Mouse (Mus musculus) MEL (cell line): ENCODE data around the gene Zfp383. TPM values are rescaled to one million over a fixed set of nuclear protein-coding genes. Genes with fewer than 3 reads are reported as not detected.

Experiments used
- DNase-seq: peaks from one replicate; pipeline ENCODE4 v3.0.0; 2011; ENCODE audit warnings: low read depth, low spot score
- H3K27ac ChIP-seq: 2 replicates; pipeline ENCODE4 v1.5.1; 2012; ENCODE audit warnings: low read depth, mild to moderate bottlenecking, control low read depth, low read length, moderate library complexity; ENCODE audit not compliant: control insufficient read depth
- H3K27me3 ChIP-seq, 2 experiments: fragments of 150-350 bp in 1 of 2; sonication (generic) in 1 of 2; 2 replicates each; pipeline ENCODE4 v1.6.1; 2012; ENCODE audit warnings: low read length in 2 of 2, mild to moderate bottlenecking in 2 of 2, improper control_type of control experiment in 1 of 2, moderate library complexity in 1 of 2; ENCODE audit not compliant: insufficient read depth in 2 of 2, control insufficient read depth in 1 of 2
- H3K36me3 ChIP-seq, 2 experiments: 2 replicates each; pipeline ENCODE4 v1.6.1; 2012 to 2014; ENCODE audit warnings: low read length in 2 of 2, improper control_type of control experiment in 1 of 2, inconsistent platforms in 1 of 2, mild to moderate bottlenecking in 1 of 2; ENCODE audit not compliant: insufficient read depth in 2 of 2, control insufficient read depth in 1 of 2
- H3K4me1 ChIP-seq, 2 experiments: fragments of 150-350 bp in 1 of 2; sonication (generic) in 1 of 2; 2 replicates each; pipeline ENCODE4 v1.6.1; 2012; ENCODE audit warnings: low read length in 2 of 2, improper control_type of control experiment in 1 of 2, mild to moderate bottlenecking in 1 of 2; ENCODE audit not compliant: insufficient read depth in 2 of 2, control insufficient read depth in 1 of 2
- H3K4me3 ChIP-seq, 2 experiments: fragments of 150-350 bp in 1 of 2; sonication (generic) in 1 of 2; 2 replicates each; pipeline ENCODE4 v1.5.1; 2012; ENCODE audit warnings: low read depth in 2 of 2, low read length in 2 of 2, mild to moderate bottlenecking in 2 of 2, moderate library complexity in 2 of 2, control low read depth in 1 of 2, improper control_type of control experiment in 1 of 2; ENCODE audit not compliant: control insufficient read depth in 1 of 2, insufficient read depth in 1 of 2
- H3K79me2 ChIP-seq: 2 replicates; pipeline ENCODE4 v1.6.1; 2012; ENCODE audit warnings: mild to moderate bottlenecking, low read length, moderate library complexity; ENCODE audit not compliant: control insufficient read depth, poor library complexity, insufficient read depth
- H3K9ac ChIP-seq: 2 replicates; pipeline ENCODE4 v1.6.1; 2012; ENCODE audit warnings: low read depth, mild to moderate bottlenecking, control low read depth, low read length, moderate library complexity; ENCODE audit not compliant: control insufficient read depth, poor library complexity, severe bottlenecking
- H3K9me3 ChIP-seq: fragments of 150-350 bp; sonication (generic); replicated peaks from 2 replicates; pipeline ENCODE4 v1.6.1; 2012; ENCODE audit warnings: mild to moderate bottlenecking, low read length, improper control_type of control experiment, moderate library complexity; ENCODE audit not compliant: insufficient read depth
- CHD1 ChIP-seq: IDR thresholded peaks from 2 replicates; pipeline ENCODE4 v1.6.1; 2012; ENCODE audit warnings: low read depth, mild to moderate bottlenecking, inconsistent platforms, low read length, improper control_type of control experiment
- CTCF ChIP-seq, 3 experiments: IDR thresholded peaks in 2 of 3; conservative IDR thresholded peaks in 1 of 3; 2 replicates each; pipeline ENCODE4 v1.5.1; 2011 to 2012; ENCODE audit warnings: low read length in 3 of 3, low read depth in 2 of 3, mild to moderate bottlenecking in 2 of 3, improper control_type of control experiment in 1 of 3, inconsistent platforms in 1 of 3, mixed read lengths in 1 of 3, moderate library complexity in 1 of 3; ENCODE audit not compliant: control insufficient read depth in 1 of 3, insufficient read depth in 1 of 3, poor library complexity in 1 of 3, severe bottlenecking in 1 of 3
- E2F4 ChIP-seq: IDR thresholded peaks from 2 replicates; pipeline ENCODE4 v1.6.1; 2011; ENCODE audit warnings: low read depth, low read length, improper control_type of control experiment, borderline replicate concordance
- ELF1 ChIP-seq: IDR thresholded peaks from 2 replicates; pipeline ENCODE4 v1.6.1; 2014; ENCODE audit warnings: low read depth, mild to moderate bottlenecking, inconsistent platforms, low read length, improper control_type of control experiment, moderate library complexity
- EP300 ChIP-seq, 2 experiments: IDR thresholded peaks; 2 replicates each; pipeline ENCODE4 v1.6.1; 2011; ENCODE audit warnings: improper control_type of control experiment in 2 of 2, low read length in 2 of 2, low read depth in 1 of 2, mild to moderate bottlenecking in 1 of 2
- ETS1 ChIP-seq: IDR thresholded peaks from 2 replicates; pipeline ENCODE4 v1.6.1; 2012; ENCODE audit warnings: low read depth, mild to moderate bottlenecking, inconsistent platforms, low read length, improper control_type of control experiment, moderate library complexity
- GABPA ChIP-seq: IDR thresholded peaks from 2 replicates; pipeline ENCODE4 v1.6.1; 2012; ENCODE audit warnings: low read depth, mild to moderate bottlenecking, inconsistent platforms, low read length, improper control_type of control experiment, moderate library complexity
- JUND ChIP-seq: IDR thresholded peaks from 2 replicates; pipeline ENCODE4 v1.6.1; 2011; ENCODE audit warnings: low read depth, mild to moderate bottlenecking, improper control_type of control experiment, low read length
- KAT2A ChIP-seq: conservative IDR thresholded peaks from 2 replicates; pipeline ENCODE4 v1.6.1; 2012; ENCODE audit warnings: low read depth, low read length, improper control_type of control experiment, inconsistent platforms
- NRF1 ChIP-seq: IDR thresholded peaks from 2 replicates; pipeline ENCODE4 v1.6.1; 2014; ENCODE audit warnings: low read depth, mild to moderate bottlenecking, inconsistent platforms, low read length, improper control_type of control experiment, moderate library complexity; ENCODE audit not compliant: poor library complexity, insufficient read depth, severe bottlenecking
- POLR2AphosphoS2 ChIP-seq: IDR thresholded peaks from 2 replicates; pipeline ENCODE4 v1.6.1; 2011; ENCODE audit warnings: low read length, improper control_type of control experiment
- RAD21 ChIP-seq: IDR thresholded peaks from 2 replicates; pipeline ENCODE4 v1.6.1; 2011; ENCODE audit warnings: mild to moderate bottlenecking, low read depth, low read length, improper control_type of control experiment
- RCOR1 ChIP-seq: IDR thresholded peaks from 2 replicates; pipeline ENCODE4 v1.6.1; 2012; ENCODE audit warnings: low read depth, mild to moderate bottlenecking, inconsistent platforms, low read length, improper control_type of control experiment
- SIN3A ChIP-seq: IDR thresholded peaks from 2 replicates; pipeline ENCODE4 v1.6.1; 2012; ENCODE audit warnings: low read length, improper control_type of control experiment, inconsistent platforms
- TBP ChIP-seq: IDR thresholded peaks from 2 replicates; pipeline ENCODE4 v1.8.0; 2011; ENCODE audit warnings: low read depth, low read length, improper control_type of control experiment
- TCF12 ChIP-seq: IDR thresholded peaks from 2 replicates; pipeline ENCODE4 v1.6.1; 2014; ENCODE audit warnings: low read depth, mild to moderate bottlenecking, inconsistent platforms, low read length, improper control_type of control experiment, moderate library complexity
- USF1 ChIP-seq: IDR thresholded peaks from 2 replicates; pipeline ENCODE4 v1.6.1; 2014; ENCODE audit warnings: low read depth, mild to moderate bottlenecking, inconsistent platforms, low read length, improper control_type of control experiment, moderate library complexity
- USF2 ChIP-seq, 2 experiments: IDR thresholded peaks; 2 replicates each; pipeline ENCODE4 v1.6.1; 2011 to 2012; ENCODE audit warnings: improper control_type of control experiment in 2 of 2, low read length in 2 of 2, borderline replicate concordance in 1 of 2, inconsistent platforms in 1 of 2, low read depth in 1 of 2, mild to moderate bottlenecking in 1 of 2; ENCODE audit not compliant: insufficient read depth in 1 of 2
- polyA plus RNA-seq, 2 experiments: library from polyadenylated mRNA; stranded (reverse) in 1 of 2; unstranded in 1 of 2; fragments of >175 nt in 1 of 2; fragments of >200 nt in 1 of 2; gene quantifications; 2 replicates each; pipeline versions ENCODE4 v1.2.1 to v1.2.4; 2012; ENCODE audit warnings: low replicate concordance in 2 of 2, low read depth in 1 of 2; ENCODE audit not compliant: insufficient read length in 2 of 2, insufficient read depth in 1 of 2, missing spikeins in 1 of 2
- total RNA-seq: library from RNA; depleted of rRNA; stranded (reverse); fragments of 300-350 nt; gene quantifications from 2 replicates; pipeline ENCODE4 v1.2.3, GENCODE M21; 2012

The Zfp383 gene
- total and polyA plus RNA-seq, 3 experiments, result 0.89 to 1.4 TPM; not detected in 1

DNA sequence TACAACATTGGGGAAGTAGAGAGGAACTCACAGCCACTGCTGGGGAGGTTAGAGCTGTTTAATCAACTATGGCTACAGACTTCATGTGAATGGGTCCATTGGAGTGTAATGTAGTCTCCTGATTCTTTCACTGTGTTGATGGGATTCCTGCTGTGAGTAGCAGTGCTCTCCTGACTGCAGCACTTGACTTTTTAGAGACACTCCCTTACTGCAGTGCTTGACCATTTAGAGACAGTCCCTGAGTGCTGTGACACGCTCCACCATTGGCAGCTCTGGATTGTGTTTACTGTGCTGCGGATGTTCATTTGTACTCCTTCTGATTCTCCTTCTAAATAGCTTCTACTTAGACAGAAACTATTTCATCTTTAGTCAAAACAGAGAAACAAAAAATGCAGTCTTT is 34.7 kb downstream of the Zfp383 start:
- TF ChIP-seq RAD21, result no peak
- TF ChIP-seq GABPA, result no peak
- no peak for TF ChIP-seq SIN3A
- TF ChIP-seq POLR2AphosphoS2, result no peak
- no peak for TF ChIP-seq TCF12
- TF ChIP-seq TBP, result no peak
- TF ChIP-seq USF1, result no peak
- no peak for TF ChIP-seq RCOR1
- TF ChIP-seq ETS1, result no peak
- TF ChIP-seq E2F4, result no peak
- no peak for TF ChIP-seq CHD1
- TF ChIP-seq JUND, result no peak
- H3K9ac ChIP-seq, result no peak overlapping the region

DNA sequence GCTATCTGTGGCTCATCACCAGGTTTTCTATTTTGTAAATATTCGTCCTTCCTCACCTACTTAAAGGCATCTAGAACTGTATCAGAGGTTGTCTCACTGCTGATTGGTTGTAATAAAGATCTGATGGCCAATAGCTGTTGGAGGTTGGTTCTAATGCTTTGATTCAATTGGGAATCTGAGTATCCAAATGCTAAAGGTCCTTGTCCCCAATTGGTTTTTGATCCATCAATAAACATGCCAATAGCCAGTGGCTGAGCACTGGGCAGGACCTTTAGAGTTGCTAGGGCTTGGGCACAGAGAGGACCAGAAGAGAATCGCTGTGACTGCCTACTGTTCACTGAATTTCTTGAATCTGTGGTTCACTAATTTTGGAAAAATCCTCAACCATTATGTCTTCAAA is 35.7 kb downstream of the Zfp383 start:
- Histone ChIP-seq H3K9me3 (no peaks in the 10 kb centered on the region), H3K79me2 (no peaks in the 10 kb centered on the region), H3K36me3 (no peaks in the 10 kb centered on the region), H3K27ac (no peak overlapping the region), H3K9ac (no peak overlapping the region), H3K27me3 (no peaks in the 10 kb centered on the region), H3K4me3 (no peak overlapping the region), H3K4me1 (no peaks in the 10 kb centered on the region)
- no peak for DNase-seq
- TF ChIP-seq NRF1 (no peak), E2F4 (no peak), KAT2A (no peak), CTCF (IDR thresholded peaks at IDR 0.05 in 2 of 3, conservative IDR thresholded peaks at IDR 0.05 in 1 of 3; ENCODE audit: control insufficient read depth in 1 of 3, insufficient read depth in 1 of 3, low read depth in 2 of 3, low read length in 3 of 3, poor library complexity in 1 of 3, severe bottlenecking in 1 of 3) (no peak)

More for the DNA sequence above, 34.7 kb downstream of the Zfp383 start:
- Histone ChIP-seq H3K9me3 (no peaks in the 10 kb centered on the region), H3K27ac (no peak overlapping the region), H3K4me1 (no peaks in the 10 kb centered on the region), H3K79me2 (no peaks in the 10 kb centered on the region), H3K4me3 (no peak overlapping the region), H3K27me3 (no peaks in the 10 kb centered on the region), H3K36me3 (no peaks in the 10 kb centered on the region)
- no peak for DNase-seq

DNA sequence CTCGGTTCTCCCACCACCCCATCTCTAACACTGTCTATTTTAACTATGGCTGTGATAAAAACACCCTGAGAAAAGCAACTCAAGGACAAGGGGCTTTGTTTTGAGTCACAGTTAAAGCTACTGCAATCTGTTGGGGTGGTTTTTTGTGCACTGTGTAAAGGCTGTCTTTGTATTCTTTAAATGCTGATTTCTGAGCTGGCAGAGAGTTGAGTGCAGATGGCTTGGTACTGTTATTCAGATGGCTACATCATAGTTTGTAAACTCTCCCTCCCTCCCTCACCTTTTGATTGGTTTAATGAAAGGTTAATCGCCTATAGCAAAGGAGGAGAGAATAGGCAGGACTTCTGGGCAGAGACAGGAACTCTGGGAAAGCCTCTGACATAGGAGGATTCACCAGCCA is 36.2 kb downstream of the Zfp383 start:
- no peak for DNase-seq

More for the DNA sequence above, 36.2 kb downstream of the Zfp383 start:
- no peak for TF ChIP-seq USF2 (IDR thresholded peaks at IDR 0.05; ENCODE audit: borderline replicate concordance in 1 of 2, insufficient read depth in 1 of 2, low read depth in 1 of 2, low read length in 2 of 2)
- TF ChIP-seq GABPA, result no peak
- TF ChIP-seq JUND, result no peak
- TF ChIP-seq ELF1, result no peak
- TF ChIP-seq TCF12, result no peak
- TF ChIP-seq EP300 (IDR thresholded peaks at IDR 0.05; ENCODE audit: low read depth in 1 of 2, low read length in 2 of 2), result no peak
- Histone ChIP-seq H3K4me3 (no peak overlapping the region), H3K9me3 (no peaks in the 10 kb centered on the region), H3K9ac (no peak overlapping the region), H3K36me3 (no peaks in the 10 kb centered on the region), H3K4me1 (no peaks in the 10 kb centered on the region), H3K27ac (no peak overlapping the region), H3K79me2 (no peaks in the 10 kb centered on the region), H3K27me3 (no peaks in the 10 kb centered on the region)
